Mouse (Mus musculus) heart, adult 8-10 months (tissue): ENCODE results near the gene Cldn6. TPM values are rescaled to one million over a fixed set of nuclear protein-coding genes. Genes with fewer than 3 reads are reported as not detected.

ENCODE experiments used
- DNase-seq: peaks from one replicate; pipeline ENCODE4 v3.0.0; 2022; ENCODE audit warnings: low spot score
- total RNA-seq, 4 experiments: library from RNA; stranded (reverse); gene quantifications; 2 replicates each; pipeline ENCODE4 v1.2.4; 2022

Cldn6 gene
- total RNA-seq, 4 experiments from 2014 or later, result not detected

DNA sequence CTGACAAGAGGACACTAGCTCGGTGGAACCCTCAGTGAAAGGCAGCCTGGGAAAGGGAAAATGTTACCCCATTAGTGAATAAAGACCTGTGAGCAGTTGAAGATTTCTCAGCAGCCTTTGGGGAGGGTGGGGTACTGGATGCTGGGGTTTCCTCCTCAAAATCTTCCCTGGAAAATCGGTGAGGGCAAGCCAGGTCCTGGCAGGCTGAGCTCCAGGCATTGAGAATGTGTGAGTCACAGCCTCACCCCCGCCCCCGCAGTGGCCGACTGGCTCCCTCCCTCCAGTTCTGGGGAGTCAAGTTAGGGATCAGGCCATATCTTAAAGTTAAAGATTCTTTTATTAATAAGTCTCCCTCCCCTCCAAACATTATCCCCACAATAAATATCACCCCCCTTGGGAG, 3.9 kb upstream of the Cldn6 start:
- DNase-seq, result peak; percentile 74

DNA sequence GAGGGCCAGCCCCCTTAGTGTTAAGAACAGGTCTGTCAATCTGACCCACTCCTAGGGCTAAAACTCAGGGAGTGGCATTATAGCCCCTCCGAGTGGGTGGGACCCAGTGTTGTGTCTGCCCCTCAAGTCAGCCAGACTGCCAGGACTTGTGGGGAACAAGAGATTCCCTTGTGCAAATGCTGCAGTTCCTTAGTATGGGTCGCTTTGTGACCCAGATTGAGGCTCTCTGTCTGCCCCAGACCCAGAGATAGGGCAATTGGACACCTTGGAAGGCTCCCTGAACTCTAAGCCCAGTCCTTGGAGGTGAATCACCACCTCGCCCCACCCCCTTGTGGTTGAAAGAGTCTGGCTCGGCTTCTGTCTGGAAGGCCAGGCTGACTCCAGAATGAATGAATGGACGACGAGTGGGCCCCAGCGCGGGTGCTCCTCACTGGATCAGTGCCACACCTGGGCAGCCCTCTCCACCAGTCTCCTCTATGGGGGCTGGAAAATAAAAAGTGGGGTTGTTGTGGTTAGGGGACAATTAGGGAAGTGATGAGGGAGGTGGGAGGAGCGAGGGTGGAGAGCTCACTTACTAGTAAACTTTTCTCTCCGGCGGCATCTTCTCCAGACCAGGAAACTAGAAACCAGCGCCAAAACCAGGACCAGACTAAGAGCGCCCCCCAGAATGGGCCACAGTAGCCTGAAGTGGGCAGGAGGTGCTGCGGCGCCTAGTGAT, 3.3 kb upstream of the Cldn6 start:
- peak; percentile 39 for DNase-seq

DNA sequence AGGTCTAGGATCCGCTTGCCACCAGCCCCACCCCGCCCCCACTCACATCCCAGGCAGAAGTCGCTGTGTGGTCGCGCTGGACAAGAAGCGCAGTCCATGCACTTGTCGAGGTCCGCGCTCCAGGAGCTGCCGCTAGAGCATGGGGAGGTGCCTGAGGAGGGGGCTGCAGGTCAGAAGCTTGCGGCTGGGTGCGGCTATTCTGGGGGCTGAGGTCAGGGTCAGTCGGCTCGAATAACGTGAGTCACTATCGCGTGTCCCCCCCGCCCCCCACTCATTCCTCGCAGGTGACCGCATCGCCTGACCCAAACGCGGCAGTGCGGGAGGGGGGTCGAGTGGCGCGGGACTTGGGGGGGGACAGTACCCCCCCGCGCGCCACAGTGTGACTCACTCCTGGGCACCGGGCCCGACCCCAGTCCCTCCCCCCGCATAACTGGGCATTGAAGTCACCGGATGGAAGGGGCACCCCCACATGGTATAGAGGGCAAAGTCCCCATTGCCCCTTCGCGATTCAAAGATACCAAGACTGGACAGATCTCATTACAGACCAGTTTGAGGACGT, 2.5 kb upstream of the Cldn6 start:
- peak; percentile 49 for DNase-seq

DNA sequence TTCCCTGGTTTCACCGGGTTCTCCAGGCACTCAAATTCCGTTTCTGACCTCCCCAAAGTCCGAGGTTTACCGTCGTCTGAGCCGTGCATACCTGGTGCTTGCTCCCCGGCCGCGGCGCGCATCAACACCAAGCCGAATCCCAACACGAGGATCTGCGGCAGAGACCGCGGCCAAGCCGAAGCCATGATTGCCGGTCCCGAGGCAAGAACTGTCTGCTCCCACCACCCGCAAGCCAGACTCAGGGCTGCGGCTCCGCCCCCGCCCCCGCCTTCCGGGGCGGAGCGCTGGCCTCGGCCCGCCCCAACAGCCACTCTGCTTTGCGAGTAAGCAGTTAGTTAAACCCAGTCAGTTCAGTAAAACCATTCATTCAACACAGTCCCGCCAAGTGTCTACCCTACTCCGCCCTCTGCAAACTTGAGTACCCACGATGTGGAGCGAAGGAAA, 1.8 kb upstream of the Cldn6 start, which contains the start of gene Tnfrsf12a:
Gene Tnfrsf12a, minus strand, starts transcription at position 233 of the 444 bp plus-strand sequence.
- DNase-seq, result peak; percentile 86

DNA sequence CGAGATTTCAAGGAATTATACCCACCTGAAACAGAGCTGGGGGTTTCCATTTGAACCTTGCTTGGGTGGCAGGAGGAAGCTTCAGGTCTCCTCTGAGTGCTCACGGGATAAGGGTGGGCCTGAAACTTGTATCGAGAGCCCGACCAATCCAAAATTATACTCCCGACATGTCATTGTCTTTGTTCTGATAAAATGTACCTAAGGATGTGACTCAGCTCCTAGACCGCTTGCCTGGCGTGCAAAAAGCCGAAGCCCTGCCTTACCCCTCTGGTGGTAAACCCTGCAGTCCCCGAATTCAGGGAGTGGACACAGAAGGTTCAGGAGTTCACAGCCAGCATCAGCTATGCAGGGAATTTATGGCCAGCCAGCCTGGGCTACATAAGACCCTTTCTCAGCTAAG, 1.3 kb downstream of the Cldn6 start:
- DNase-seq, result no peak

DNA sequence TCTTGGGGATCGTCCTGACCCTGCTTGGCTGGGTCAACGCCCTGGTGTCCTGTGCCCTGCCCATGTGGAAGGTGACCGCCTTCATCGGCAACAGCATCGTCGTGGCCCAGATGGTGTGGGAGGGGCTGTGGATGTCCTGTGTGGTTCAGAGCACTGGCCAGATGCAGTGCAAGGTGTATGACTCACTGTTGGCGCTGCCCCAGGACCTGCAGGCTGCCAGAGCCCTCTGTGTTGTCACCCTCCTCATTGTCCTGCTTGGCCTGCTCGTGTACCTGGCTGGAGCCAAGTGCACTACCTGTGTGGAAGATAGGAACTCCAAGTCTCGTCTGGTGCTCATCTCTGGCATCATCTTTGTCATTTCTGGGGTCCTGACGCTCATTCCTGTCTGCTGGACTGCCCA, 2.0 kb downstream of the Cldn6 start:
- no peak for DNase-seq

DNA sequence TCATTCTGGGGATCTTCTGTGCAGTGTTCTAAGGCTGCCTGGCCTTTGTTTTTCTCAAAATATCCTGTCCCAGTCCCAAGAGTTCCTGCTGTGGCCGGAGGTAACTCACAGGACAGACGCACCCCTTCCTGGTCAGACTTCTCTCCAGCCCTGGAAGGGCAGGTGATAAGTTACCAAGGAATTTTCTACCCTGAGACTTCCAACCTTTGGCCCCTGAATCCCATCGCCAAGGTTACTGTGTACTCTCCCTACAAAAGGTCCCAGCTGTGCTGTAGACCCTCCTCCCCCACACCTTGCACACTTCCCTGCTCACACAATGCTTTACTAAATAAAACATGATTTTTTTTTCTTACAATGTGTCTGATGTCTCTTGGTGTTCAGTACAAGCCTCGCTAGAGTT, 3.0 kb downstream of the Cldn6 start:
- no peak for DNase-seq

DNA sequence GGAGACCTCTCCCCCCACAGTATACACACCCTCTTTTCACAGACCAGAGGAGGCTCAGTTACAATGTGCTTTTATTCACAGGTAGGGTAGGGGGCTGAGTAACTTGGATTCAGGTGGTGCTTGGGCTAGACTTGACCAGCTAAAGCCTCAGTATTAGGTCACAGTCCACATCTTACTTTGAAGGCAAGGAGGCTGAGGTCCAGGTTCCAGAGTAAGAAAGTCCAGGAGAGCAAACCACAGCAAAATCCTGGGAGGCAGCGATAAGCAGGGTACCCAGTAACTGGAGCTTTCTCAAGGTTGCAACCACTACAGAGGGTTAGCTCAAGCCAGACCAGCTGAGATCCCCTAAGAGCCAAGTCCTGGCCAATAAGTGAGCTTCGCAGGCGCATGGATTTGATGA, 3.5 kb downstream of the Cldn6 start:
- no peak for DNase-seq

DNA sequence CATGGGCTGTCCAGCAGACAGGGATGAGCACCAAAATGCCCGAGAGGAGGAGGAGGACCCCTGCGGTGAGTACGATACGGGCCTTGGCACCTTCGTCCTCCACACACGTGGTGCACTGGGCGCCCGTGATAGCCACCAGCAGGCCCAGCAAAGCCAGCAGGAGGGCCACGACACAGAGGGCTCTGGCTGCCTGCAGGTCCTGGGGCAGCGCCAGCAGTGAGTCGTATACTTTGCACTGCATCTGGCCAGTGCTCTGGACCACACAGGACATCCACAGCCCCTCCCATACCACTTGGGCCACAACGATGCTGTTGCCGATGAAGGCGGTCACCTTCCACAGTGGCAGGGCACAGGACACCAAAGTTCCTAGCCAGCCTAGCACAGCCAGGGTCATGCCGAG, 4.2 kb downstream of the Cldn6 start:
- no peak for DNase-seq

DNA sequence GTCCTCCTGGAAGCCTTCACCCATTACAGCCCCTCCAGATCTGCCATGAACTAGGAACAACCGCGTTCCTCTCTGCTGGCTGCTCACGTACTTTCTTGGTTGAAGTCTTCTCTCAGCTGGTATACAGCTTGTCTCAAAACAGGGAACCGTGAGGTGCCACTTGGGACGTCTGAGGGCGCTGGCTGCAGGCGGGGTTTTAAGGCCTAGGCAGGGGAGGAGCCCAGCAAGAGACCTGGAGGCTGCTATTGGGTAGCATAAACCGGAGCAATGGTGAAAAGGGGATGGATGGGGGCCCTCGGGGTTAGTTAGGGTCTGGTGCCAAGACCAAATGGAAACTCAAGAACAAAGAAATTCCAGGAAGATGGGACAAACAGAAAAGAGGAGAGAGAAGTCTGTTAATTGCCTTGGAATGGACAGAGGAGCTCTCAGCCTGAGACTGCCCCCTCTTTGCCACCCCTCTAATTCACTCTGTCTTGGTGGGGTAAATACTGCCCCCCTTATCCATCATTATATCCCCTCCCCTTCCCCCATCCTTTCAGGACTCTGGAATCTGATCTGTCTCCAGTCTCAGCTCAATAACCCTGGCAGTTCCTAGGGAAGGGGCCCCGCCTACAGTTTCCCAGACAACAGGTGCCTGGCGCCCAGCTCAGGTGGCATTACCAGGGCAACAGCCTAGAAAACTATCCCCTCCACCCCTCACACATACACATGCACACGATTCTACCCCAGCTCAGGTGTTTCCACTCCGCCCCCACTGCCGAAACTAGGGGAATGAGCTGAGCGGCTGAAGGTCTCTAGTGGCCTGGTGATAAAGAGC, 5.0 kb downstream of the Cldn6 start, which contains the start of gene Cldn9:
Gene Cldn9, minus strand, starts transcription at position 171 of the 817 bp plus-strand sequence.
- DNase-seq, result no peak

DNA sequence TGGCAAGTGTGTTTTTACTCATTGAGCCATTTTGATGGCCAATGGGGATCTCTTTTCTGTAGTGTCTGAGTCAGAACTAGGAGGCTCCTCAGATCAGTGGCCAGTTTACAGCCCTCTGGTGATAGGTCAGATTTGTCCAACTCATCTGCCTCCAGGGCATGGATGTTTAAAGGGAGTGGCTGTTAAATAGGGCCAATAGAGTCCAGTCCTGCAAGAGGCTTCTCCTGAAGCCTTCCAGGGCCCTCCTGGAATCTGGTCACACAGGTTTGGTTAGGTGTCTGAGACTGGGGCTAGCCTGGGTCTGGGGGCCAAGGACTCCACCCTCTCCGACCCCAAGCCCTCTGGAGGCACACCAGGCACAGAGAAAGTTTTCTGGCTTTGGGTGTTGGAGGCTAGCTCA, 15.4 kb downstream of the Cldn6 start:
- no peak for DNase-seq

DNA sequence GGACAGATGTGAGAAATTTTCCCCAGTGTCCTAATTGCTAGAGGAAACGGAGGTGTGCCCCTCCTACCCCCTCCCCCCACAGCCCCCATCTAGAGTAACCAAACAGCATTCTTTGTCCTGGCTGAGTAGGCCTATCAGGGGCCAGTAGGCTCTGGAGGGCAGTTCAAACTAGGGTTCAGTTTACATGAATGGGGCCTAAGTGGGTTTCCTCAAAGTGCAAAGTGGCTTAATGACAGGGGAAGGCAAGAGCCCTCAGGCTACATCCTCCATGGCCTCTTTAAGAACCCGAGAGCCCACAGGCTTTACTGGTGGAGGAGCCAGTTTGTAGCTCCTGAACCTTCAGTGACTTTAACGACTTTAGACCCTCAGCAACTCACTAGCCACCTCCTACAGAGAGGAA, 16.8 kb downstream of the Cldn6 start:
- no peak for DNase-seq

DNA sequence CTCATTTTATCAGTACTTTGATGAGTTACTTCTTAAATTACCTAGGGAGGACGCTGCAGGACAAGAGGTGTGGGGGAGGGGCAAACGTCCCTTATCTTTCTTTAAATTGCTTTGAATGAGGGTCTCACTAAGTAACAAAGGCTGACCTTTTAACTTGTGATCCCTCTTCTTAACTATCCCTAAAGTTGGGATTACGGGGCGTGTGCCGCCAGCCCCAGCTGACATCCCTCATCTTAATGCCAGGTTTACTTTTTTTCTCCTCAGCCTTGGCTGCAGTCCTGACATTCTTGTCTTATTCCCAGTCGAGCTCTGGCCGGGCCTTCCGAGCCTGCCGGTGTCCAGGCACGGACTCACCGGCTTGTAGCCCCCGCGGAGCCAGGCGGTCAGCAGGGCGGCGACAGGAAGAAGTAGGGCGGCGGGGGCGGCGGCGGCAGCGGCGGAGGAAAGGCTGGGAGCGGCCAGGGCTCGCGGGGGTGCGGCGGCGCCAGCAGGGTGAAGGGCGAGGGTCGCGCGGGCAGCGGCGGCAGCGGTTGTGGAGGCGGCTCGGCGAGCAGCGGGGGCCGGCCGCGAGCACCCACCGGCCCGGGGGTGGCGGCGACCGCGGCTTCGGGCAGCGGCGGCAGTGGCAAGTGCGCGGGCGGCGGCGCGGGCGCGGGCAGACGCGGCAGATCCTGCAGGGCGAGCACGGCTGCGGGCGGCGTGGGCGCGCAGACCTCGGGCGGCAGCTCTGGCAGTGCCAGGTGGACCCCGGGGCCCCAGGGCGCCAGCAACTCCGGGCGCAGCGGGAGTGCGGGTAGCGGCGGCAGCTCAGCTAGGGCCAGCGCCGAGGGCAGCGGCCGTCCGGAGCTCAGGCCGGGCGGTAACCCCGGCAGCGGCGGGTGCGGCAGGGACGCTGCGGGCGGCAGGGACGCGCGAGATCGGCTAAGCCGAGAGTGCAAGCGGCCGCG, 20.4 kb downstream of the Cldn6 start:
- DNase-seq, result peak; percentile 40

DNA sequence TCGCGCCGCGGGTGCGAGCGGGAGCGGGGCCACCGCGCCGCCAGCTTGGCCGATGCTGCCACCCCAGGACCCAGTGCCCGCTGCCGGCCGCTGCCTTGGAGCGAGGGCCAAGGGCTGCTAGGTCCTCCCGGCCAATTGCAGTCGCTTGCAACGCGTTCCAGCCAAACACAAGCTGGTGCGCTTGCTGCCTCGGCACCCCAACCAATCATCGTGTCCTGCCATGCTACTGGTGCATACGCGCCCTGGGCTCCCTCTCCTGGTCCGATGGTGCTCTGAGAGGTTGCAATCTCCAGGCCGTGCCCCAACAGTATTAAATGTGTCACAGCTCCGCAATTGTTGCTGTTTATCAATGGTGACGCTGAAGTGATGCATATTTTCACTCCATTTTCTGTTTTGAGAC, 21.0 kb downstream of the Cldn6 start:
- DNase-seq, result peak; percentile 85

DNA sequence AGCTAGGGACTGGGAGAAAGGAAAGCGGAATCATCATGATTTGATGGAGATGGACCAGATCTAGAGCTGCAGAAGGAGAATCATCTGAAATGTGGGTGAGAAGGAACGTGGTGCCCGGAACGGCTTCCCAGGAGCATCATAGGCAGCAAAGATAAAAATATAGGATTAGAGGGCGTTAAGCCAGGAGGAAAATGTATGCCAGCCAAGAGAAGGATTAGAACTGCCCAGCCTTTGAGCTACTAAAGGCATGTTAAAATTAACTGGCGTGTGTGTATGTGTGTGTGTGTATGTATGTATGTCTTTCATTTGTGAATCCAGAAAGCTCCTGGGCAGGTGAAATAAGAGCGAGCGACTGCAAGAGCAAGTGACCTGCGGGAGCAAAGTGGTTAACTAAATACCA, 24.3 kb downstream of the Cldn6 start:
- DNase-seq, result no peak

DNA sequence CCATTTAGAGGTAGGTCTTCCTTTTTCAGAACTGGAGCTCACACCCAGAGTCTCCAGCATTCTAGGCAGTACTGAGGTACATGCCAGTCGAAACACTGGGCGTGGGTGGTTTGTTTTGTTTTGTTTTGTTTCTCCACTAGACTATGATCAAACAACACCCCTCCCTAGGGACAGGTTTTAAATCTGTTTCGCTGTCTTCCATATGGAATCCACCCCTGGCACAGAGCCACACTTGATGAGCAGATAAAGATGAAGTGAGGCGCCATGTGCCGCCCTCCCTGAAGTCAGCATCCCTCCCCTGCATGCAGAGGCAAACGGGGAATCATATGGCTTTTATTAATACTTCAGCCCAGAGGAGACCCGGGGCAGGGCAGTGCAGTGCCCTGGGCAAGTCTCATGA, 25.7 kb downstream of the Cldn6 start:
- DNase-seq, result no peak

DNA sequence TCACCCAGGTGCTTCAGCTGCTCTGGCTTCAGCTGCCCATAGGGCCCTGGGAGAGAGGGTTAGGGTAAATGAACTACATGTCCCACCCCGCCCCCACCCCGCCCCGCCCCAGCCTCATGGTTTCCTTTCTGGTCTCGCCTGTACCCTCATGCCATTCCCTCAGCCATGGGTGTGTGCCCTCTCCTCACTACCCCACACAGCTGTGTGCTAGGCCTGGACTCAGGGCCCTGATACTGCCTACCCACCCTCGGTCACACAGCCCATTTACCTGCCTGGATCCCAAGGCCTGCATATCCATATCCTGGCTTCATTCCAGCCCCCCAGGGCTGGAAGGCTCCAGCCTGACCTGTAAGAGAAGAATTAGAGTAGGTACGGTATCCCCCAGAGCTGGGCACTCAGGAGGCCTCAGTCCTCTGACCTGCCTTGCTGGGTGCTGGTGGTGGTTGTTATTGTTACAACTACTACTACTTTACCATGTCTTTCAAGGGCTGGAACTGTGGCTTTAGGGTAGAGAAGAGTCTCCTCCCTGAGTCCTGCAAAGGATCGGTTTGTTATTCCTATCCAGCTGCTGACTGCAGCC, 26.6 kb downstream of the Cldn6 start:
- no peak for DNase-seq

DNA sequence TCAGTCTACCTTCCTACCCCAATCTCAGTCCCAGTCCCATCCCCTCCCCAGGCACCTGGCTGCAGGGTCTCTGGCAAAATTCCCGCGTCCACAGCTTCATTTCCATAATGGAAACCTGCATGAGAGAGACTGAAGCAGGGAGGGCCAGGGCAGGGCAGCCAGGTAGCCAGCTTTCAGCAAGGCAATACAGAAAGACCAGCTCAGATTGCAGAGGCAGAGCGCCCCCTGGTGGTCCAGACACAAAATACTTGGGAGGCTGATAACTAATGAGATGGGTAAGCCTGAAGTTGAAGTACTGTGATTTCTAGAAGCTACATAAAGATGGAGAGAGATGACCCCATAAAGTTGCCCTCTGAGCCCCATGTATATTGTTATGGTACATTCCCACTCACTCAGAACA, 27.2 kb downstream of the Cldn6 start:
- peak; percentile 56 for DNase-seq

DNA sequence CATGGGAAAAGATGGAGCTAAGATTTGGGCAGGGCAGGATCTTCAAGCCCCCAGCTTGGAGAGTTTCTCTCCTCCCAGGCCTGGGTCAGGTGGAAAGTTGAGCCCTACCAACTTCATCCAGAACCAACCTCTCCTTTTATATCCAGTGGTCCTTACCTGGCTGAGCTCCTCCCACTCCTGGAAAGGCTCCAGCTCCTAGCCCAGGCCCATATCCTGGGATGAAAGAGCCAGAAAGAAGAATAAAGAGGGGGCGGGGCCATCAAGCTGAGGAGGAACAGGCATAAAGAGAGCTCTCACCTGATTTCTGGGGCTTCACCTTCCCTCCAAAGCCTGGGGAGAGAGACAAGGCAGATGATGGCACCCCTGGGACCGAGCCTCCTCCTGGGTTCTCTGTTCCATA, 38.0 kb downstream of the Cldn6 start:
- no peak for DNase-seq

DNA sequence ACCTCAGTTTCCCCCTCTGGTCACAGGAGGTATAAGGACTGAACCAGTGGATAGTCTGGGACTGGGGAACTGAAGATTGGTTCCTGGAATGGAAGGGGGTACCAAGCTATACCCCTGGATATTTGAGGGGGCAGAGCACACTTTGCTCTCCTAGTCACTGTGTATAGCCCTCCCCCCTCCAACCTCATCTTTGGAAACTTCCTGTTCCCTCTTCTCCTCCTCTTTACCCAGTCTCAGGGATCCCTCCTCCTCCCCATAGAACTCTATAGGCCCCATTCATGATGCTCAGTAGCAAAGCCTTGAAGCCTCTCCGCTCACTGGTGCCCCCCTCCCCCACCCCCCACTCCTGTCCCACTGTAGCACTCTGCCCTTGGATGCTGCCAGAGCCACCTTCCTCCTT, 40.4 kb downstream of the Cldn6 start:
- DNase-seq, result no peak

DNA sequence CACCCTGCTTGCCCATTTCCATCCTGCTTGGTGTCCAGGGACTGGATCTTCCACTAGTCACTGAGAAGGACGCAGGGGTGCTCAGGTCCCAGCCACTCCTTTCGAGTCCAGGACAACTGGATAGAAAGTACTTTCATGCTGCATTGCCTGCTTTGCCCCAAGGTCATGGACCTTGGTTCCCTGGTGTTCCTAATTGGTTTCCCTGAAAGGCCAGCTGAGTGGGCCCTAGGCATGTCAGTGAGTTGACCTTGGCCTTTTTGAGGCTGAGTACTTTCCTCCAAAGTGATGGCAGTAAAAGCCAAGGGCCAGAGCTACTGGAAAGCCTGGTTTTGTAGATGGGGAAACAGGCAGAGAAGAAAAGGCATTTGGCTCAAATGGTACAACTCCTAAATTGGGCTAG, 42.8 kb downstream of the Cldn6 start:
- no peak for DNase-seq
